Mouse (Mus musculus): ENCODE data around the gene Nr2f2. TPM values are rescaled to one million over a fixed set of nuclear protein-coding genes. Genes with fewer than 3 reads are reported as not detected.

Gene Nr2f2
- polyA plus RNA-seq, 1 experiment from 2014 or later, result 103 TPM

- Histone ChIP-seq H3K4me1 (no peaks in the 10 kb centered on the region), H3K27ac (no peak overlapping the region), H3K27me3 (replicated peaks) (no peaks in the 10 kb centered on the region), H3K9me3 (no peaks in the 10 kb centered on the region), H3K4me3 (no peak overlapping the region), H3K9ac (no peak overlapping the region), H3K36me3 (no peaks in the 10 kb centered on the region), H3K4me2 (replicated peaks) (no peak overlapping the region)
- ATAC-seq (ENCODE audit: low FRiP score, low read depth), result no peak
- 79% methylated on average over 3 of the region's 3 CpGs for WGBS
These were observed 14.4 kb upstream of the Nr2f2 start for GRCm38 (mm10) chr7:70380943-70381342.

GRCm38 (mm10) chr7:70380246-70380645 is 13.7 kb upstream of the Nr2f2 start:
- no peak for ATAC-seq (ENCODE audit: low FRiP score, low read depth)
- H3K4me3 ChIP-seq, result no peak overlapping the region
- 95% methylated on average over 3 of the region's 3 CpGs for WGBS

DNA sequence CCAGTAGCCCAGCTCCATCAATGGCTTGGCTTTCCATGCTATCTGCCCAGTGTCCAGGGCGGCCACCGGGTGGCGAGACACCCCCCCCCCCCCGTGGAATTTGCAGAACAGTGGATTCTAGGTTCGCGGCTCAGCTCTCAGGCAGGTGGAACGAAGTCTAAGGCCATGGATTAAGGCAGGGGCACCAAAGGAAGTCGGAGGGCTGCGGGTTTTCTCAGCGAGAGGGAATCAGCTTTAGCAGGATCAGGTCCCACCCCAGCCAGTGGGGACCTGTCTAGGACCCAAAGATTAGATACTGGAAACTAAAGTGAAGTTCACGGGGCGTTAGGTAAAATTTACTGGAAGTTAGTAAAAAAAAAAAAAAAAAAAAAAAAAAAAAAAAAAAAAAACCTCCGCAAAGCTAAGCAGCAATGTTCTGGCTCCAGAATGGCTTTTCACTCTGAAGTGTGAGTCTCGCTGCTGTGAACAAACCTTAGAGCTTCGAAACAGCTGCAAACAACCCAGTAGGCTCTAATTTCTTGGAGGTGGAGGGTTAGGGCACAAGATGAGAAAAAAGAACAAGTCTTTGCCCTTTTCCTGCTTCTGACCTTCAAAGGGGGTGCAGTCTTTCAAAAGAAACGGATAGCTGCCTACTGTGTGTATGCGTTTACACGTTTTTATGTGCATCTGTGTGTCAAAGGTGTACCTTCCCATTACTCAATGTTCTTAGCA is 4.2 kb upstream of the Nr2f2 start:
- Histone ChIP-seq H3K36me3 (no peaks in the 10 kb centered on the region), H3K4me2 (replicated peaks) (peak overlapping the region; percentile 73), H3K4me1 (peaks cover 27% of the 10 kb centered on the region), H3K27me3 (replicated peaks) (peaks cover 24% of the 10 kb centered on the region), H3K4me3 (no peak overlapping the region), H3K9me3 (no peaks in the 10 kb centered on the region), H3K27ac (no peak overlapping the region), H3K9ac (no peak overlapping the region)
- 1% methylated on average over 18 of the region's 18 CpGs for WGBS
- ATAC-seq (ENCODE audit: low FRiP score, low read depth), result no peak

More at GRCm38 (mm10) chr7:70380246-70380645, 13.7 kb upstream of the Nr2f2 start:
- no peaks in the 10 kb centered on the region for H3K36me3 ChIP-seq
- no peak overlapping the region for H3K27ac ChIP-seq
- H3K9me3 ChIP-seq, result no peaks in the 10 kb centered on the region
- H3K9ac ChIP-seq, result no peak overlapping the region
- no peaks in the 10 kb centered on the region for H3K27me3 ChIP-seq (replicated peaks)
- H3K4me2 ChIP-seq (replicated peaks), result no peak overlapping the region
- no peaks in the 10 kb centered on the region for H3K4me1 ChIP-seq

- Histone ChIP-seq H3K9ac (peak overlapping the region; percentile 53), H3K4me3 (peak overlapping the region; percentile 34), H3K4me1 (peaks cover 27% of the 10 kb centered on the region), H3K27me3 (replicated peaks) (peaks cover 24% of the 10 kb centered on the region), H3K27ac (no peak overlapping the region), H3K9me3 (no peaks in the 10 kb centered on the region), H3K4me2 (replicated peaks) (peak overlapping the region; percentile 73), H3K36me3 (no peaks in the 10 kb centered on the region)
- under 1% methylated on average over 47 of the region's 47 CpGs for WGBS
- ATAC-seq (ENCODE audit: low FRiP score, low read depth), result 0 out of 2 replicates have a peak, but pooled peaks have one; percentile 27
These were observed 3.4 kb upstream of the Nr2f2 start for GRCm38 (mm10) chr7:70369731-70370551.

GRCm38 (mm10) chr7:70369061-70369730 is 2.7 kb upstream of the Nr2f2 start:
- WGBS, result under 1% methylated on average over 37 of the region's 37 CpGs
- Histone ChIP-seq H3K36me3 (no peaks in the 10 kb centered on the region), H3K9me3 (no peaks in the 10 kb centered on the region)

DNA sequence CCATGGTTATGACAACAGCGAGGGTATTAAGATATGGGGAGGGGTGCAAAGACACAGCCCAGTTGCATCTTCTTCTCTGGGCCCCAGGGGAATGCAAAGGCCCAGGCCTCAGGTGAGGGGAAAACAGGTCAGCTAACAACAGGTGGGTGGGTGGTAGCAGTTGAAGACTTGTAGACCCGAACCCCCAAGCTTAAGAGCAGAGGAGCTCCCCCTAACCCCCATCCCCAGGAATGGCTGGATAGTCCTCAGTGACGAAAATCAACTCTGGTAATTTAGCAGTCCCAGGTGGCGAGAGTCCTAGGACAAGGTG is 2.2 kb upstream of the Nr2f2 start:
- Histone ChIP-seq H3K9ac (peak overlapping the region; percentile 53; the same call in 1 of the 2 replicates), H3K9me3 (no peaks in the 10 kb centered on the region), H3K36me3 (no peaks in the 10 kb centered on the region), H3K27ac (no peak overlapping the region), H3K4me1 (peaks cover 27% of the 10 kb centered on the region), H3K4me3 (peak overlapping the region; percentile 34), H3K4me2 (replicated peaks) (peak overlapping the region; percentile 73), H3K27me3 (replicated peaks) (peaks cover 24% of the 10 kb centered on the region)
- ATAC-seq (ENCODE audit: low FRiP score, low read depth), result no peak
- 24% methylated on average over 4 of the region's 4 CpGs for WGBS

More at GRCm38 (mm10) chr7:70369061-70369730, 2.7 kb upstream of the Nr2f2 start:
- Histone ChIP-seq H3K4me3 (peak overlapping the region; percentile 34), H3K4me1 (peaks cover 27% of the 10 kb centered on the region), H3K27ac (no peak overlapping the region), H3K9ac (peak overlapping the region; percentile 53), H3K4me2 (replicated peaks) (peak overlapping the region; percentile 73), H3K27me3 (replicated peaks) (peaks cover 24% of the 10 kb centered on the region)
- ATAC-seq (ENCODE audit: low FRiP score, low read depth), result peak; percentile 45; the same call in 1 of the 2 replicates

- no peak for ATAC-seq (ENCODE audit: low FRiP score, low read depth)
- 7% methylated on average over 6 of the region's 6 CpGs for WGBS
- no peak overlapping the region for H3K4me3 ChIP-seq
- 0 out of 2 replicates have a peak overlapping the region, but pooled peaks have one; percentile 8 for H3K9ac ChIP-seq
- H3K27me3 ChIP-seq (replicated peaks), result peaks cover 24% of the 10 kb centered on the region
- peaks cover 27% of the 10 kb centered on the region for H3K4me1 ChIP-seq
- no peaks in the 10 kb centered on the region for H3K36me3 ChIP-seq
- H3K27ac ChIP-seq, result no peak overlapping the region
- H3K4me2 ChIP-seq (replicated peaks), result peak overlapping the region; percentile 73
- no peaks in the 10 kb centered on the region for H3K9me3 ChIP-seq
These were observed 1.7 kb upstream of the Nr2f2 start for GRCm38 (mm10) chr7:70368268-70368655.

- Histone ChIP-seq H3K9ac (0 out of 2 replicates have a peak overlapping the region, but pooled peaks have one; percentile 8), H3K4me2 (replicated peaks) (peak overlapping the region; percentile 73), H3K4me1 (peaks cover 27% of the 10 kb centered on the region), H3K36me3 (no peaks in the 10 kb centered on the region), H3K9me3 (no peaks in the 10 kb centered on the region), H3K4me3 (peak overlapping the region; percentile 9; the same call in 1 of the 2 replicates), H3K27me3 (replicated peaks) (peaks cover 24% of the 10 kb centered on the region), H3K27ac (no peak overlapping the region)
- 7% methylated on average over 16 of the region's 16 CpGs for WGBS
- ATAC-seq (ENCODE audit: low FRiP score, low read depth), result no peak
These were observed 1.2 kb upstream of the Nr2f2 start for GRCm38 (mm10) chr7:70367591-70368267.

- Histone ChIP-seq H3K4me1 (peaks cover 27% of the 10 kb centered on the region), H3K4me2 (replicated peaks) (peak overlapping the region; percentile 73), H3K36me3 (no peaks in the 10 kb centered on the region), H3K9ac (peak overlapping the region; percentile 67), H3K27ac (no peak overlapping the region), H3K4me3 (0 out of 2 replicates have a peak overlapping the region, but pooled peaks have one; percentile 47), H3K9me3 (no peaks in the 10 kb centered on the region), H3K27me3 (replicated peaks) (peaks cover 19% of the 10 kb centered on the region)
- no peak for ATAC-seq (ENCODE audit: low FRiP score, low read depth)
- WGBS, result 0% methylated on average over 1 of the region's 1 CpGs
These were observed 217 bp upstream of the Nr2f2 start for GRCm38 (mm10) chr7:70366808-70367095.

DNA sequence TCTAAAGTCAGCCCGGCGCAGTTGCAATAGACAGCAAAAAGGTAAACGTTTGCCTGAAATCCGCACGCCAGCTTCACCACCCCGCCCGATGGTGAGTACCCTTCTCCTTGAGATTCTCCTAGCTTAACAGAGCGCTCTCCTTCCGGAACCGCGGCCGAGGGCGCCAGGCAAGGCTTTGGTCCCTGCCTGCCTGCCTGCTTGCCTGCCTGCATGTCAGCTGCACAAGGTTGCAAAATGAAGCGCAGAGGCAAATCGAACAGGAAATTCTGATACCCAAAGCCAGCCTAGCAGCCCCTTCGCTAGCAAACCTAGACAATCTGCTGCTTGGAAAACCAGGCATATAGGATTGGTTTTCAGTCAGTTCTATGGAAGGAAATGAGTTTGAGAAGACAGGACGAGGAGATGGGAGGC is 1.1 kb downstream of the Nr2f2 start:
- Histone ChIP-seq H3K4me3 (peak overlapping the region; percentile 47), H3K9ac (peak overlapping the region; percentile 67), H3K9me3 (no peaks in the 10 kb centered on the region), H3K36me3 (no peaks in the 10 kb centered on the region), H3K27me3 (replicated peaks) (peaks cover 19% of the 10 kb centered on the region), H3K4me2 (replicated peaks) (peak overlapping the region; percentile 73), H3K4me1 (peaks cover 26% of the 10 kb centered on the region), H3K27ac (peak overlapping the region; percentile 78)
- 0% methylated on average over 17 of the region's 17 CpGs for WGBS
- ATAC-seq (ENCODE audit: low FRiP score, low read depth), result no peak

GRCm38 (mm10) chr7:70364798-70365197 is 1.7 kb downstream of the Nr2f2 start:
- H3K27ac ChIP-seq, result no peak overlapping the region
- peak overlapping the region; percentile 67; the same call in 1 of the 2 replicates for H3K9ac ChIP-seq
- WGBS, result 0% methylated on average over 3 of the region's 3 CpGs
- H3K36me3 ChIP-seq, result no peaks in the 10 kb centered on the region
- H3K27me3 ChIP-seq (replicated peaks), result peaks cover 19% of the 10 kb centered on the region
- ATAC-seq (ENCODE audit: low FRiP score, low read depth), result no peak
- peak overlapping the region; percentile 73 for H3K4me2 ChIP-seq (replicated peaks)
- H3K4me3 ChIP-seq, result peak overlapping the region; percentile 47
- peaks cover 21% of the 10 kb centered on the region for H3K4me1 ChIP-seq
- H3K9me3 ChIP-seq, result no peaks in the 10 kb centered on the region

Measured in neural tube, embryonic 12.5 days (tissue).